Mouse (Mus musculus) hindbrain, embryonic 12.5 days (tissue): ENCODE data around the gene 4931428L18Rik. TPM values are rescaled to one million over a fixed set of nuclear protein-coding genes. Genes with fewer than 3 reads are reported as not detected.

Source experiments
- ATAC-seq: fragments of 200-750 bp; cut with Nextera tagmentation; 2 replicates; pipeline ENCODE4 v1.8.0; 2017; ENCODE audit warnings: moderate TSS enrichment; ENCODE audit not compliant: low FRiP score
- H3K27ac ChIP-seq: fragments of 300-500 bp; sonication (generic); 2 replicates; pipeline ENCODE4 v1.5.1; 2016; ENCODE audit warnings: mild to moderate bottlenecking
- H3K27me3 ChIP-seq: fragments of 300-500 bp; sonication (generic); 2 replicates; pipeline ENCODE4 v1.6.1; 2016; ENCODE audit warnings: mild to moderate bottlenecking
- H3K36me3 ChIP-seq: fragments of 300-500 bp; sonication (generic); 2 replicates; pipeline ENCODE4 v1.6.1; 2016; ENCODE audit warnings: mild to moderate bottlenecking
- H3K4me1 ChIP-seq: fragments of 300-500 bp; sonication (generic); 2 replicates; pipeline ENCODE4 v1.6.1; 2016
- H3K4me2 ChIP-seq: fragments of 300-500 bp; sonication (generic); replicated peaks from 2 replicates; pipeline ENCODE4 v1.6.1; 2016; ENCODE audit warnings: mild to moderate bottlenecking
- H3K4me3 ChIP-seq: fragments of 300-500 bp; sonication (generic); 2 replicates; pipeline ENCODE4 v1.5.1; 2016; ENCODE audit warnings: mild to moderate bottlenecking
- H3K9ac ChIP-seq: fragments of 300-500 bp; sonication (generic); 2 replicates; pipeline ENCODE4 v1.6.1; 2016; ENCODE audit warnings: mild to moderate bottlenecking, moderate library complexity
- H3K9me3 ChIP-seq: fragments of 300-500 bp; sonication (generic); replicated peaks from 2 replicates; pipeline ENCODE4 v1.6.1; 2016; ENCODE audit warnings: mild to moderate bottlenecking
- whole genome bisulfite sequencing: fragments of 180-500 bp; shearing (Covaris S2); methylation state at CpG from one replicate; pipeline ENCODE4 v1.1.7; 2016; 5-methylcytosine and 5-hydroxymethylcytosine counted together
- polyA plus RNA-seq: library from polyadenylated mRNA; unstranded; fragments of >200 nt; fragmentation: Nextera tagmentation; extraction: Ambion mirVana; gene quantifications from 2 replicates; pipeline ENCODE4 v1.2.1, GENCODE M21; 2016

4931428L18Rik gene
- not detected in 2 replicates for polyA plus RNA-seq

DNA sequence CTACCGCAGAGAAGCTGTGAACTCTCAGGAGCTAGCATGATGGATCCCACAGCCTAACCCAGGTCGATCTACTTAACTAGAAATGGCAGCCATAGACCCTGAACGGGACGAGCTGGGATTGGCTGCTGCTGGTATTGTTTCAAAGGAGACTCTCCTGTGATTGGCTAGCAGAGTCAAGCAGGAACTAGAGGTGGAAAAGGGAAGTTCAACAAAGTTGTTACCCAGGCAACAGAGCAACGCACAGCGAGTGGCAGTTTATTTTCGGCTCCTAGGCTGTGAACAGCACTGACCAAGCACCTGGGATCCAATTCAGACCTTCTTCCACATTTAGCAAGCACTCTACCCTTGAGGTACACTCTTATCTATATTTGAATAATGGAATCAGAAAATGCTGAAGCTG, at the start of gene 4931428L18Rik, which contains the start of gene Pih1d3:
Gene 4931428L18Rik, minus strand, starts transcription at position 121 of the 400 bp plus-strand sequence.
Gene Pih1d3, plus strand, starts transcription at position 275 of the 400 bp plus-strand sequence.
- Histone ChIP-seq H3K27me3 (no peaks in the 10 kb centered on the region), H3K9me3 (no peaks in the 10 kb centered on the region), H3K36me3 (no peaks in the 10 kb centered on the region), H3K4me2 (no peak within 1 kb of the TSS), H3K9ac (no peak within 1 kb of the TSS), H3K4me3 (no peak within 1 kb of the TSS), H3K4me1 (no peaks in the 10 kb centered on the region), H3K27ac (no peak within 1 kb of the TSS)
- 85% methylated on average over 7 of the region's 7 CpGs for WGBS
- ATAC-seq = no peak

DNA sequence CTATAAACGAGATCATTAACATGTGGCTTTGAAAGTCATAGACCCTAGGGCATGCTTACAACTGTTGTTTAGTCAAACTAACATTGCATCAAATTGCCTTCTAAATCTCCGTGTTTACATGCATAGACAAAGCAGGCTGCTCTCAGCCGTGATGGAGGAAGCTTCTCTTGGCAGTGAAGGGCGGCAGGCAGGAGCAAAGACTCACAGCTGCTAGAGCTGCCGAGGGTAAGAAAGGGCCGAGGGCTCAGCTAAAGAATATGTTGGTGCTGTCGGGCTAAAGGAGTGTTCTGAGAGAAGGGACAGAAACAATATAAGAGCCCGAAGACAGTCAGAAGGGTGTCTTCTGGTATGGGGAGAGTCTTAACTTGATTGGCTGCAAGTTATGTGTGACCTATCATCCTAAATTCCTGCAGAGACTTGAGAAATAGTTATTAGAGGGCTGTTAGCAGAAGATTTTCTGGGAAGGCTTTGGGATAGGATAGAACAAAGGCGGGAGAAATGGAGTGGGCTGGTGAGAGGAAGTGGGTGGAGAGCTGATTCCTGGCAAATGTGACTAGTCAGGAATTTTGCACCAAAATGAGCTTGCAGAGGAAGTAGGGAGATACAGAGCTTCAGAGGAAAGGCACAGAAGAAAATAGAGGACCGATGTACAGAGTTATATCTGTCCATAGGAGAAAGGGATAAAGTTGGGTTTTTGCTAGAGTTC, 37.9 kb upstream of the 4931428L18Rik start:
- no peaks in the 10 kb centered on the region for H3K36me3 ChIP-seq
- H3K27ac ChIP-seq = no peak overlapping the region
- no peak overlapping the region for H3K9ac ChIP-seq
- no peaks in the 10 kb centered on the region for H3K27me3 ChIP-seq
- H3K4me1 ChIP-seq = no peaks in the 10 kb centered on the region
- H3K4me3 ChIP-seq = no peak overlapping the region
- no peak overlapping the region for H3K4me2 ChIP-seq
- 75% methylated on average over 10 of the region's 10 CpGs for WGBS
- no peak for ATAC-seq
- no peaks in the 10 kb centered on the region for H3K9me3 ChIP-seq

DNA sequence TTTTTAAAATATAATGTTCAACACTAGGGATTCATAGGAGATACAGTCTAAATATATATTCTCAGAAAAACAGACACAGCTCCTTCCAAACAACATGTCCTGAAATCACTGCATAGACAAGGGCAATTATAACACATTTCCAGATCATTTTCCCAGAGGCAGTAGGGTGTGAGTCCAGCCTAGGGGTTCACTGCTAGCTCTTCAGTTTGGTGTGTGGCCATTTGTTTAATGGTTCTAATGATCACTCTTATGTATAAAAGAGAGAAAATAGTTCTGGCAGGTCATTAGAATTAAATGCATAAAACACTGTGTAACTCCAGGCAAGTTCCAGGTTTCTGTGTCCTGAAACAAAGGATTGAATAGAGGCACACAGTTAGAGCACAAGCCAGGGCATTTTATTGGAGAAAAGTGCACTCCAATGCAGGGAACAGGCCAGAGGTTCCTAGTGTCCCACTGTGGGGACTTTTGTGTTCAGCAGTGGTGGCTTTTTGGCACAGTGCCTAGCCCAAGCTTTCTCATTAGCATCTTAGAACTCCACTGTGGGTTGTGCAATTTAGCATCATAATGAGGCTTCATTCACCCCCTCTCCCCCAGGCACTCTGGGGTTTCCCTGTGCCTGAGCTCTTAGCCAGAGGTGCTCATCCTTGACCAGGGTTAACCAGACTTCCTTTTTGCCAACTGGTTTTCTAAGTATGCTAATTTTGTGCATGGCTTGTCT, 11.0 kb upstream of the 4931428L18Rik start:
- peak; percentile 94 for ATAC-seq
- Histone ChIP-seq H3K9ac (no peak overlapping the region), H3K4me3 (no peak overlapping the region), H3K27ac (no peak overlapping the region), H3K9me3 (no peaks in the 10 kb centered on the region), H3K4me2 (no peak overlapping the region), H3K36me3 (no peaks in the 10 kb centered on the region), H3K4me1 (no peaks in the 10 kb centered on the region), H3K27me3 (no peaks in the 10 kb centered on the region)

DNA sequence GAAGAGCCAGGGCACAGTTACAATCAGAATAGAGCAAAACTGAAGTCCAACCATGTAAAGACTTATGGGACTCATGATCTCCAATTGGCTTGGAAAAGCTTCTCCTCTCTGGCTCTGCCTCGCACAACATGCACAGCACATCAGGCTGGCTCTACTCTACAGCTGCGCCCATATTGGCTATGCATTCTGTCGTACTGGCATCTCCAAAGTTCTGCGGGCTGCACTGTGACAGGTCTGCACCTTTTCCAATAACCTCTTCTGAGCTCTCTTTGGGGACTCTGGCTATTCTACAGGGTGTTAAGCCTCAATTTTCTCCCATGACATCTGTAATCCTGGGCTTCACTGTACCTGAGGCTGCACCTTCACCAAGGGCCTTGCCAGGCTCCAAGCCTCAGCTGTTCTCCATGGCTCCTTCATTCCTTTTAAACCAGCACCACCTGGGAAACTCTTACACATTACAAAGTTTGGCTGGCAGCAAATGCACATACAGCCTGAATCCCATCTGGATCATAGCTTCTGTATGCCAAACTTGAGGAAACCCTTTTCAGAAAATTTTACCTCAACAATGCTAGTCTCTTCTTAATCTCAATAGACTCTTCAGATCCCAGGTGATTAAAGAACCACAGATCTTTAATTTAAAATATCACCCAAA, 1.8 kb downstream of the 4931428L18Rik start:
- Histone ChIP-seq H3K4me2 (no peak overlapping the region), H3K9ac (no peak overlapping the region), H3K4me3 (no peak overlapping the region), H3K9me3 (no peaks in the 10 kb centered on the region), H3K36me3 (no peaks in the 10 kb centered on the region), H3K27ac (no peak overlapping the region), H3K4me1 (no peaks in the 10 kb centered on the region), H3K27me3 (no peaks in the 10 kb centered on the region)
- whole genome bisulfite sequencing = 93% methylated on average over 4 of the region's 4 CpGs
- no peak for ATAC-seq

DNA sequence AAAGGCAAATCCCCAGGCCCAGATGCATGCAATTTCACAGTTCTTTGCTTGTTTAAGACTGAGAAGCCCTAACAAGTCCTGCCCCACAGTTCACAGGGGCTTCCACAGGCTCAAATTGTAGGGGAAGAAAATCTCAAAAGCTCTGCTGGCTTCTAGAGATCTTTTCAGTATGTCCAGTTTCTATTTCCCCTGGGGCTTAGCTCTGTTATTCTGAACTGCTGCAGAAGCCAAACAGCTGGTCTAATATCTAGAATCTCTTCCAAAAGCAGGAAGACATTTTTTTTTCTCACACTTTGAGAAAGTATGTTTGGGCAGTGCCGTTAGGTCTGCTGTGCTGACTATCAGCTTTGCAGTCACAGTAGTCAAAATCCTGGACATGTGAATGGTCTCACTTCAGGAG, 7.7 kb downstream of the 4931428L18Rik start:
- H3K27me3 ChIP-seq = no peaks in the 10 kb centered on the region
- no peaks in the 10 kb centered on the region for H3K9me3 ChIP-seq
- no peaks in the 10 kb centered on the region for H3K36me3 ChIP-seq
- ATAC-seq = no peak
- H3K4me2 ChIP-seq = no peak overlapping the region
- no peaks in the 10 kb centered on the region for H3K4me1 ChIP-seq
- H3K4me3 ChIP-seq = no peak overlapping the region
- H3K9ac ChIP-seq = no peak overlapping the region
- WGBS = 71% methylated on average over 1 of the region's 1 CpGs
- H3K27ac ChIP-seq = no peak overlapping the region

DNA sequence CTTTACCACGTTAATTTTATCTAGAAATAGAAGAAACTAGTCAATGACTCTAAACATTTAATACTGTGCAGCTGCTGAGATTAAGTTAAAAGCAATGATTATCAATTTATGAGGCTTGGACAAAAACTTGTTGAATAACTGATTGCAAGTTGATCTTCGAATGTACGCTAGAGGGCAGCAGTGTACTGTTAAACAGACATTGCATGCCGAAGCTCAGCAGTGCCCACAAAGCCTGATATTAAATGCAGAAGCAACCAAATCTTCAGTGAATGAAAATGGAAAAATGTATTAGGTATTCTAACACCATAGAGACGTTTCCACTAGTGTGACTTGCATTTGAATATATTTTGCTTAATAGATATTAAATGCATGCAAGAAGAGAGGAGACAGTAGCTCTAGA, 12.3 kb downstream of the 4931428L18Rik start:
- under 1% methylated on average over 5 of the region's 5 CpGs for WGBS
- ATAC-seq = peak; percentile 63; the same call in 1 of the 2 replicates
- Histone ChIP-seq H3K9me3 (no peaks in the 10 kb centered on the region), H3K4me1 (no peaks in the 10 kb centered on the region), H3K27ac (no peak overlapping the region), H3K9ac (no peak overlapping the region), H3K27me3 (no peaks in the 10 kb centered on the region), H3K36me3 (no peaks in the 10 kb centered on the region), H3K4me3 (no peak overlapping the region), H3K4me2 (no peak overlapping the region)

DNA sequence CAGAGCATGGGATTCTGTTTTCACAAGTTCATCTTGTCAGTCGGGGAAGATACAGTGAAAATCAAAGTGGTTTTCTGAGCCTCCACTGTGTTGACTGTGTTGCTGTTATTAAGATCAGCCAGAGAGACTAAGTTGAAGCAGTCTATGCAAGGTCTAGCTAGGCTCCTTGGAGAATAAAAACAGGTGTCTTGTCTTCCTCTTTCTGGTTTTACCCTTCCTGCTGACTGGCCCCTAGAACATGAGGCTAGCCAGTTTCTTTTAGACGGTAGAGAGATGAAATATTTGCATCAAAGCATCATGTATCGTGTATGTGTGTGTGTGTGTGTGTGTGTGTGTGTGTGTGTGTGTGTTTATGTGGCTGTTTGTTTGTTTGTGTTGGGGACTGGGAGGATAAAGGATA, 16.7 kb downstream of the 4931428L18Rik start:
- H3K4me1 ChIP-seq = no peaks in the 10 kb centered on the region
- no peak overlapping the region for H3K27ac ChIP-seq
- no peaks in the 10 kb centered on the region for H3K36me3 ChIP-seq
- H3K9me3 ChIP-seq = no peaks in the 10 kb centered on the region
- ATAC-seq = no peak
- H3K4me3 ChIP-seq = no peak overlapping the region
- no peak overlapping the region for H3K4me2 ChIP-seq
- 75% methylated on average over 3 of the region's 3 CpGs for WGBS
- H3K9ac ChIP-seq = no peak overlapping the region
- no peaks in the 10 kb centered on the region for H3K27me3 ChIP-seq

DNA sequence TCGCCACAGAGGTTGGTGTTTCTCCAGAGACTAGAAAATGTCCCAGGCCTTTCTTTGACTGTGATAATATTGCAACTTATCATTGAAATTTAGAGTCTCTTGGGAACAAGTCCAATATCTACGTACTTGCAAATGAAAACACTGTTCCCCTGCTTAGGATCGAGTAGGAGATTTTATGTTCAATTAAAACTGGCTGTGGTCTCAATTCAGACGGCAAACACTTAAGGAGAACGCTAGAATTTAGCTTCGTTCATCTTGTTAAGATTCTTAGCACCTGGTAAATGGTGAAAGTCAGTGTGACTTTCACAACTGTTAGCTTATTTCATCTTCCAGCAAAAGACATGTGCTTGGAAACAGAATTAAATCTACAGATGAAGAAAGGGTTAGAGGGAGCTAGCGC, 17.1 kb downstream of the 4931428L18Rik start:
- ATAC-seq = no peak
- H3K4me2 ChIP-seq = no peak overlapping the region

DNA sequence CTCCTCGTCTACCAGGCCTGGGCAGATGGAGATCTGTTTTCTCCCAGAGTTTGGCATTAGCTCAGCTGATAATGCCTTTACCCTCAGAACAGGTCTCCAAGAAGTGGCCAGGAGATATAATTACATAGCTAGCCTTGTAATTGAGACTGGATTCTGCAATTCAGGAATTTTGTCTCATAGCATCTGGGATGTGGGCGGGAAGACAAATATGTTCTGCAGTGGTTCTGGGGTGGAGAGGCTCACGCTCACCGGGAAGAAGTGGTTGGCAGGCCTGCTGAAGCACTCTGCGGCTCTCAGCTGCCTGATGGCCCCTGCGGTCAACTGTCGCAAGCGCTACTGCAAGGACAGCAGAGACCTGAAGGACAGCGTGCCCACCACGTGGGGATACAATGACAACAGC, 18.7 kb downstream of the 4931428L18Rik start:
- no peak for ATAC-seq
- H3K4me1 ChIP-seq = no peaks in the 10 kb centered on the region
- no peak overlapping the region for H3K4me3 ChIP-seq
- H3K9me3 ChIP-seq = no peaks in the 10 kb centered on the region
- H3K27ac ChIP-seq = no peak overlapping the region
- H3K4me2 ChIP-seq = no peak overlapping the region
- no peaks in the 10 kb centered on the region for H3K27me3 ChIP-seq
- no peak overlapping the region for H3K9ac ChIP-seq
- no peaks in the 10 kb centered on the region for H3K36me3 ChIP-seq
- 91% methylated on average over 10 of the region's 10 CpGs for WGBS

More for the DNA sequence above, 17.1 kb downstream of the 4931428L18Rik start:
- Histone ChIP-seq H3K27ac (no peak overlapping the region), H3K36me3 (no peaks in the 10 kb centered on the region), H3K27me3 (no peaks in the 10 kb centered on the region), H3K9me3 (no peaks in the 10 kb centered on the region), H3K4me3 (no peak overlapping the region), H3K4me1 (no peaks in the 10 kb centered on the region), H3K9ac (no peak overlapping the region)
- WGBS = 80% methylated on average over 7 of the region's 7 CpGs

DNA sequence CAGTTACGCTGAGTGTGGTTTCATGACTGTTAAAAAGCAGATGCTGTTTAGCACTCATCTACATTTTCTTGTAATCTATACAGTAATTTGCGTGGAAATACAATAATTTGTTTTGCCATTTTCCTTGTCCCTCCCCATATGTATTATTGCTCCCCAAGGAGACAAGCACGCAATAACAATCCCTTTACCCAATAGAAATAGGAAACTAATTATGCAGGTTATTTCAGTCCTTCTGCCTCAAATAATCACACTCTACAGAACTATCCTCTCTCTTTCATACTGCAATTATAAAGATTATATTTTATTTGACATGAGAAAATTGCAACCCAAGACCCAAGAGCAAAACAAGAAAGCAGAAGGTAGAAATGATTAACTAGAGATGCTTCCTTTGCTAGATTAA, 25.5 kb downstream of the 4931428L18Rik start:
- Histone ChIP-seq H3K27me3 (no peaks in the 10 kb centered on the region), H3K4me3 (no peak overlapping the region), H3K36me3 (no peaks in the 10 kb centered on the region), H3K9me3 (no peaks in the 10 kb centered on the region), H3K4me1 (no peaks in the 10 kb centered on the region), H3K4me2 (no peak overlapping the region), H3K9ac (no peak overlapping the region), H3K27ac (no peak overlapping the region)
- no peak for ATAC-seq
- WGBS = 81% methylated on average over 3 of the region's 3 CpGs

DNA sequence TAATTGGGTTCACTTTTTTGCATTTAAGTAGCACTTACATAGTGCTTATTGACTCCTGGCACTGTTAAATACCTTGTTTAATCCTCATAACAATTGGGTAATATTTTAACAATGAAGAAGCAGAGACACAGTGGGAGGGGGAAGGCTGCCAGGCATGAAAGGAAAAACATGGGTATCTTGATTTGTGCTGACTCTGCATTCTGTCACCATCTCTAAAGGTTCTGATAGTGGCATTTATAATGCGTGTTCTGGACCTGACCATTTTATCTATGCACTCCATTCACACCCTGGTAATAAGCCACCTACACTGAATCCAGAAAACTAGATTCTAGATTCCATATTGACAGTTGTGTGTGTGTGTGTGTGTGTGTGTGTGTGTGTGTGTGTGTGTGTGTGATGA, 26.9 kb downstream of the 4931428L18Rik start:
- Histone ChIP-seq H3K9me3 (no peaks in the 10 kb centered on the region), H3K4me3 (no peak overlapping the region), H3K36me3 (no peaks in the 10 kb centered on the region), H3K4me1 (no peaks in the 10 kb centered on the region), H3K9ac (no peak overlapping the region), H3K4me2 (no peak overlapping the region), H3K27me3 (no peaks in the 10 kb centered on the region), H3K27ac (no peak overlapping the region)
- ATAC-seq = no peak
- 85% methylated on average over 1 of the region's 1 CpGs for WGBS

DNA sequence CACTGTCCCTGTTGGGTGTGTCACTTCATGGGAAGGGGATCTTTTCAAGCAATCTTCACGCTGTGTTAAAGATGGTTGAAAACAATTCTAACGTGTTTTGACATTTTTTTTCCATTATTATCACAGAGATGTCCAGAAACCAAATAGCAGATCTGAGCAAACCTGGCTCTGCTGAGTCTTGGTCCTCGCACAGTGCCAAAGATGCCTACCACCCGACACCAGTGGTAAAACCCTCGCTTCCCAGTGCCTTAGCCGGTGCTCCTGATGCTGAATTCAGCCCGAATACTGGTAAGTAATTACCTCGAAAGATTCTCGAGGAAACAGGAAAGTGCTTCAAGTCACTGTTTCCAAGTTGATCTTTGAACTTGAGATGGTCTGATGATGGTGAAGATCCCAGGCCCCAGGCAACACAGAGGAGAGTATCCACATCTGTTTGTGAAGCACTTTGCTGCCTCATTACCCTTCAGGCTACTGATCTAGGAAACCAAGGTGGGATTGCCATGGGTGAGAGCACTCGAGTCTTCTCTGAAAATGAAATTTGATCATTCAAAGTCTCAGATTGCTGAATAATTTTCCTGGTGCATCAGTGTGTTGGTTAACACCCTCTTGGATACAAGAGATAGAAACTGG, 32.1 kb downstream of the 4931428L18Rik start:
- no peak for ATAC-seq
- Histone ChIP-seq H3K36me3 (no peaks in the 10 kb centered on the region), H3K9ac (no peak overlapping the region), H3K4me2 (no peak overlapping the region), H3K27ac (no peak overlapping the region), H3K27me3 (no peaks in the 10 kb centered on the region), H3K9me3 (no peaks in the 10 kb centered on the region), H3K4me3 (no peak overlapping the region), H3K4me1 (no peaks in the 10 kb centered on the region)
- WGBS = 85% methylated on average over 10 of the region's 10 CpGs
